Mouse (Mus musculus) gastrocnemius, postnatal 14 days (tissue): ENCODE results near the gene Olfr610. TPM values are rescaled to one million over a fixed set of nuclear protein-coding genes. Genes with fewer than 3 reads are reported as not detected.
"Not testable (repeated sequence)": the region's sequence is repeated elsewhere in the genome, so short reads cannot be mapped to it uniquely, and the experiment has no call there.

Experiments used
- DNase-seq: peaks from one replicate; pipeline ENCODE4 v3.0.0; 2021; ENCODE audit warnings: mixed read lengths
- intact Hi-C: fragments of 180-260 bp; cut with DNase I; formaldehyde crosslinking; loops from one replicate; pipeline ENCODE4 v1.15.1; 2025; ENCODE audit warnings: low total_unique reads
- long read RNA-seq, 2 experiments: library from polyadenylated mRNA; stranded (forward); transcript quantifications; one replicate each; pipeline ENCODE4 v2.0.0; 2021
- total RNA-seq, 2 experiments: library from RNA; stranded (reverse); gene quantifications; 2 replicates each; pipeline ENCODE4 v1.2.3; 2021

Gene Olfr610
- not detected for total RNA-seq
- long read RNA-seq, experiment 1 = 0 reads
- long read RNA-seq, experiment 2 = 0 reads

DNA sequence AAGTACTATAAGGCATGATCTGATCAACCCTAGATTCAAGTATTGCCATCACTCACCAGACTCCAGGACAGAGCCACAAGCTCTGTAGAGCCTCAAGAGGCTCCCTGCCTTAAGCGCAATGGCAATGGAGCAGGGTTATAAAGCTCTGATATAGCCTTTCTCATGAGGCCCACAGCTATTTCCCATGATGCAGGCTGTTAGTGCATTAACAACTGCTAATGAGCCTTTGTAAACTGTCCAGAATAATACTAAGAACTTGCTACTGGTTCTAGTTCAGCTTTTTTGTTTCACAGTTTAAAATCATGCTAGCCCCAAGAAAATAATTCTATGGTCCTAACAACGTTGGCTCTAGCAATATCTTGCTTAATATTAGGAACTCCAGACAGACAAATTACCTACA lies at the start of gene Olfr610:
Gene Olfr610 (minus strand): TSS at position 101 of the 400 bp plus-strand sequence.
- intact Hi-C loops = no loop called here
- DNase-seq = no peak

DNA sequence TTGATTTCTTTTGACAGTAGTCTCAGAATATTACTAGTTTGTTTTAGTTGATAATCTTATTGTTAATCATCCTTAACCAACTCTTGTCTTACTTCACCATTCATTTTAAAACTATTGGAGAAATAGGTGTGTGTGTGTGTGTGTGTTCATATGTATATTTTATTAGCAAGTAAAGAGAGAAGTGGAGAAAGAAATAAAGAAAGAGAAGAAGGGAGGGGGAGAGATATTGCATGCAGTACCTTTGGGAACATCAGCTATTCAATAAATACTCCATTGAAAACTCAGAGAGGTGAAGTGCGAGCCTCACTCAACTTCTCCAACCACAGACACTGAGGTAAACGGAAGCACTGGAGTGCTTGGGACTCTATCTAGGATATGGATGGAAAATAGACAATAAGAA lies 43.9 kb upstream of the Olfr610 start, which contains the start of gene Olfr615:
Gene Olfr615 (plus strand): TSS at position 301 of the 400 bp plus-strand sequence.
- intact Hi-C loops = loop anchor here (10.0 kb wide), 1 partner anchor 659 kb away; the partner anchor contains the start of gene Trim6

DNA sequence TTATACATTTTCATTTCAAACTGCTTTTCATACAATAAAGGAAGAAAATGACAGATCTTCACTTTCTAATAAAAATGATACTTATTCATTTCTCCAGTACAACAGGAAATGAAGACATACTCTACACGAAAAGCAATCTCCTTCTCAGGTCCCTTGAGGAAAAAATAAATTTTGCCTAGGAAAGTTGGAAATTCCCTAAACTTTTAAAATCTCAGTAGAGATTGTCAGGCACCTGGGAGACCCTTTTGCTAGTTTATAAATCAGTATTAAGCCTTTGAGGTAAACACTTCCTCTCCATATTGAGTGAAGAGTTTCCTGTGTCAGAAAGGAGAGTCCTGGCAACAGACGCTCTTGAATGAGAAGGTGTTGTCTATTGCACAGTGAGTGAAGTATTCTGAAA lies 35.9 kb upstream of the Olfr610 start, which contains the start of gene Olfr613:
Gene Olfr613 (plus strand): TSS at position 301 of the 400 bp plus-strand sequence.
- intact Hi-C loops = no loop called here
- DNase-seq = no peak

More for the DNA sequence above, 43.9 kb upstream of the Olfr610 start, which contains the start of gene Olfr615:
- no peak for DNase-seq

DNA sequence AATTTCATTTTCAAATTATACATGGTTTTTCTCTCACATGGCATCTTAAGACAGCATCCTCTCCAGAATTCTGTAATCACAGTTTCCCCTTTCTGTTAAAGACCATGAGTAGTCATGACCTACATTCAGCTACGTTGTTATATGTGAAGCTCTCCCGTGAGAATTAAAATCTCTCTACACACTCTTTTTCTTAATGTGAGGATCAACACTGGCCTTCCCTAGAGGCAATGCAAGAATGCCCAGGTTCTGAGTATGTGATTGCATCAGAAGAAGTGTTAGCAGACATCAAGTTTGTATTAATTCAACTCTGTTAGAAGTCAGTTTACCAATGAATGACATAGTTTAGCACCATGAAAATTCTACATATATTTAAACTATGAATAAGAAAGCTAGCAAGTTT lies 30.7 kb upstream of the Olfr610 start, which contains the start of gene Olfr612:
Gene Olfr612 (minus strand): TSS at position 101 of the 400 bp plus-strand sequence.
- DNase-seq, intact Hi-C loops: not testable (repeated sequence)

DNA sequence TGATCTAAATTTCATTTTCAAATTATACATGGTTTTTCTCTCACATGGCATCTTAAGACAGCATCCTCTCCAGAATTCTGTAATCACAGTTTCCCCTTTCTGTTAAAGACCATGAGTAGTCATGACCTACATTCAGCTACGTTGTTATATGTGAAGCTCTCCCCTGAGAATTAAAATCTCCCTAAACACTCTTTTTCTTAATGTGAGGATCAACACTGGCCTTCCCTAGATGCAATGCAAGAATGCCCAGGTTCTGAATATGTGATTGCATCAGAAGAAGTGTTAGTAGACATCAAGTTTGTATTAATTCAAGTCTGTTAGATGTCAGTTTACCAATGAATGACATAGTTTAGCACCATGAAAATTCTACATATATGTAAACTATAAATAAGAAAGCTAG lies 8.8 kb upstream of the Olfr610 start, which contains the start of gene Olfr611:
Gene Olfr611 (minus strand): TSS at position 101 of the 400 bp plus-strand sequence.
- intact Hi-C loops, DNase-seq: not testable (repeated sequence)

DNA sequence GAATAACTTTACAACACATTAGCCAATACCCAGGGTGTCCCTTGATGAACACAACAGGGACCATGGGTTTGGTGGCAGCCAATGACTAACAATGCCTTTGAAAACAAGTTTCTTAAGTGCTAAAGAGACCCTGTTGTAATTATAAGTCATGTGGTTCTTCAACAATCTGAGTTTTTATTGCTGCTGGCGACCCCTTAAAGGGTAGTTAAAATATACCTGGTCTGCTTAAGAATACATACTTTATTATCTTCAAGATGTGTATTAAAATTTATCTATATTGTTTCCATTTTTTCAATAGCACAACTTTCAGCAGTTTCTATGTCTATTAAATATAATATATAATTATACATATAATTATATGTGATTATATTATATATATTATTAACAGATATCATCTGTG lies 14.0 kb downstream of the Olfr610 start, which contains the start of gene Olfr609:
Gene Olfr609 (minus strand): TSS at position 101 of the 400 bp plus-strand sequence.
- DNase-seq = no peak
- intact Hi-C loops = no loop called here

DNA sequence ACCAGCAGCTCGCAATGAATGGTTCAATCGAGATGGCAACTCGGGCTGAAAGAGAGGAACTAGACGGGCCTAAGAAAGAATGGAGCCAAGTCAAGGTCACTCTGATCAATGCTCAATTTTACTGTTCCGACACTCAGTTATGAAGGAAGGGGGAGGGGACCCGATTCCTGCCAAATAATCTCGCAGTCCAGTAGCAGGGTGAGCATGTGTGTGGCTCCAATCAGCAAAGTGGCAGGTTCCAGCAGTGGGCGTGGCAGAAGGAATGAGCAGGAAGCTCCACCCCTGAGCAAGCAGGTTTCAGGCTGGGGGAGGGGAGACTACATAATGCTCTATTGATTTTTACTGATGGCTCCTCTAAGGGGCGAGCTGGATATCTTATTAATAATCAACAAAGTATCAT lies 34.8 kb downstream of the Olfr610 start:
- intact Hi-C loops = not testable (repeated sequence)

DNA sequence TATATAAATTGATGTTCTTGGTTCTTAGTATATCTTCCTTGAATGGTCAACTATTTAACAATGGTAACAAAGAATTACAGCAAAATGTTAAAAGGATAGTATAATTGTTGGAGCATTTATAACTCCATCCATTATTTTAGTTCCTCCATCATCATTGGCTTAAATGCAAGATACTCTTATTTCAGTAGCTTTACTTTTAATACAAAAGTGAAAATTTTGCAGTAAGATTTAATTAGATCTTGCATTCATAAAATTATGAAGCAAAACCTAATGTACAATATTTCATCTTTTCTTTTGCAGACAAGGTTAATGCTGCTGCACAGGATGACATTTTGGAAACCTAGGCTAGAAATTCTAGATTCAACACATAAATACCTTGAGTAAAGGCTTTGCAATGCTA lies 42.3 kb downstream of the Olfr610 start, which contains the start of gene Olfr608:
Gene Olfr608 (plus strand): TSS at position 301 of the 400 bp plus-strand sequence.
- intact Hi-C loops = no loop called here
- no peak for DNase-seq

More for the DNA sequence above, 34.8 kb downstream of the Olfr610 start:
- not testable (repeated sequence) for DNase-seq

DNA sequence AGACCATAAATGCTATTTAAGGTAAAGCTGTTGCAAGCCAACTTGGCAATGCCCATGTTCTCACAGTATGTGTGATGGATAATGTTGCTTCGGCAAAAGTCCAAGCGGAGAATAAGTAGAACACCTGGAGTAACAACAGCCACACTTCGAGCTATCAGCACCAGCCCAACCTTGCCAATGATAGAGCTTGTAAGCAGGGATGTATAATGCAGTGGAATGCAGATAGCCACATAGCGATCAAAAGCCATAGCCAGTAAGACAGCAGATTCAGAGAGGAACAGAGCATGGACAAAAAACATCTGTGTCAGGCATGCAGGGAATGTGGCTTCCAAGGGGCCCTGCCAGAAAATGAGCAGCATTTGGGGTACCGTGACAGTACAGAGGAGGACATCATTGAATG lies 51.3 kb downstream of the Olfr610 start:
- intact Hi-C loops = no loop called here

More for the DNA sequence above, 51.3 kb downstream of the Olfr610 start:
- no peak for DNase-seq

Other genes starting within 250 kb of the Olfr610 start
- gene Olfr596, start 206.5 kb downstream of the Olfr610 start, total RNA-seq = not detected
- not detected for gene Olfr597, start 195.8 kb downstream of the Olfr610 start, total RNA-seq
- gene Olfr598, start 188.6 kb downstream of the Olfr610 start, total RNA-seq = not detected
- gene Olfr599, start 176.2 kb downstream of the Olfr610 start, total RNA-seq = not detected
- gene Olfr600, start 162.5 kb downstream of the Olfr610 start, total RNA-seq = not detected
- not detected for gene Olfr601, start 149.5 kb downstream of the Olfr610 start, total RNA-seq
- gene Olfr603, start 125.9 kb downstream of the Olfr610 start, total RNA-seq = not detected
- not detected for gene Usp17lc, start 97.0 kb downstream of the Olfr610 start, total RNA-seq
- gene Olfr605, start 66.7 kb downstream of the Olfr610 start, total RNA-seq = not detected
- gene Olfr606, start 63.1 kb downstream of the Olfr610 start, total RNA-seq = not detected
- not detected for gene Olfr607, start 48.0 kb downstream of the Olfr610 start, total RNA-seq
- not detected for gene Olfr608, start 42.2 kb downstream of the Olfr610 start, total RNA-seq
- not detected for gene Olfr609, start 14.1 kb downstream of the Olfr610 start, total RNA-seq
- gene Olfr611, start 8.7 kb upstream of the Olfr610 start, total RNA-seq = not detected
- not detected for gene Olfr612, start 30.6 kb upstream of the Olfr610 start, total RNA-seq
- gene Olfr613, start 36.0 kb upstream of the Olfr610 start, total RNA-seq = not detected
- not detected for gene Olfr615, start 44.0 kb upstream of the Olfr610 start, total RNA-seq
- not detected for gene Olfr616, start 57.0 kb upstream of the Olfr610 start, total RNA-seq
- not detected for gene Olfr617, start 60.9 kb upstream of the Olfr610 start, total RNA-seq
- not detected for gene Olfr618, start 78.0 kb upstream of the Olfr610 start, total RNA-seq
- gene Olfr619, start 88.5 kb upstream of the Olfr610 start, total RNA-seq = not detected
- gene Olfr620, start 100.4 kb upstream of the Olfr610 start, total RNA-seq = not detected
- gene Olfr622, start 130.6 kb upstream of the Olfr610 start, total RNA-seq = not detected
- not detected for gene Olfr623, start 151.6 kb upstream of the Olfr610 start, total RNA-seq
- gene Olfr624, start 159.1 kb upstream of the Olfr610 start, total RNA-seq = not detected
- not detected for gene Olfr625-ps1, start 170.6 kb upstream of the Olfr610 start, total RNA-seq
- gene Olfr243, start 202.5 kb upstream of the Olfr610 start, total RNA-seq = not detected
- gene Olfr628, start 218.3 kb upstream of the Olfr610 start, total RNA-seq = not detected
- gene Olfr629, start 232.8 kb upstream of the Olfr610 start, total RNA-seq = not detected
- gene Olfr630, start 245.2 kb upstream of the Olfr610 start, total RNA-seq = not detected